Mouse (Mus musculus): ENCODE results near the gene 9930111J21Rik1.
"Not testable (repeated sequence)": the region's sequence is repeated elsewhere in the genome, so short reads cannot be mapped to it uniquely, and the experiment has no call there.

Gene 9930111J21Rik1

GRCm38 (mm10) chr11:48979251-48979650 is at the start of gene 9930111J21Rik1:
Gene 9930111J21Rik1 (minus strand): TSS chr11:48979398.
- not testable (repeated sequence) for DNase-seq

GRCm38 (mm10) chr11:49012074-49012473 is 32.9 kb upstream of the 9930111J21Rik1 start:
- DNase-seq = not testable (repeated sequence)

- not testable (repeated sequence) for DNase-seq
Observed at GRCm38 (mm10) chr11:49006785-49007184, 27.6 kb upstream of the 9930111J21Rik1 start.

GRCm38 (mm10) chr11:49006317-49006716 is 27.1 kb upstream of the 9930111J21Rik1 start:
- DNase-seq = not testable (repeated sequence)

- not testable (repeated sequence) for DNase-seq
Observed at GRCm38 (mm10) chr11:49000411-49000810, 21.2 kb upstream of the 9930111J21Rik1 start.

GRCm38 (mm10) chr11:48994018-48994417 is 14.8 kb upstream of the 9930111J21Rik1 start, which contains the start of gene Tgtp1:
Gene Tgtp1 (minus strand): TSS chr11:48994172.
- DNase-seq = not testable (repeated sequence)

GRCm38 (mm10) chr11:48993296-48993695 is 14.1 kb upstream of the 9930111J21Rik1 start:
- DNase-seq = not testable (repeated sequence)

GRCm38 (mm10) chr11:48991740-48992520 is 12.7 kb upstream of the 9930111J21Rik1 start, which contains the start of gene Gm12185:
Gene Gm12185 (minus strand): TSS chr11:48992226.
- not testable (repeated sequence) for DNase-seq

GRCm38 (mm10) chr11:48989981-48990380 is 10.8 kb upstream of the 9930111J21Rik1 start:
- DNase-seq = not testable (repeated sequence)

GRCm38 (mm10) chr11:48988219-48988618 is 9.0 kb upstream of the 9930111J21Rik1 start:
- DNase-seq = not testable (repeated sequence)

- not testable (repeated sequence) for DNase-seq
Observed at GRCm38 (mm10) chr11:48982848-48983247, 3.6 kb upstream of the 9930111J21Rik1 start.

- DNase-seq = not testable (repeated sequence)
Observed at GRCm38 (mm10) chr11:48980052-48980451, 854 bp upstream of the 9930111J21Rik1 start.

GRCm38 (mm10) chr11:48978240-48978939 is 808 bp downstream of the 9930111J21Rik1 start, which contains the start of gene Olfr56:
Gene Olfr56 (plus strand): TSS chr11:48978889.
- not testable (repeated sequence) for DNase-seq

- DNase-seq = not testable (repeated sequence)
Observed at GRCm38 (mm10) chr11:48974686-48975085, 4.5 kb downstream of the 9930111J21Rik1 start.

- not testable (repeated sequence) for DNase-seq
Observed at GRCm38 (mm10) chr11:48946090-48946489, 33.1 kb downstream of the 9930111J21Rik1 start, which contains the start of gene Psme2b. Gene Psme2b (minus strand): TSS chr11:48946190.

- not testable (repeated sequence) for DNase-seq
Observed at GRCm38 (mm10) chr11:48939286-48939685, 39.9 kb downstream of the 9930111J21Rik1 start.

- DNase-seq = not testable (repeated sequence)
Observed at GRCm38 (mm10) chr11:48935291-48935690, 43.9 kb downstream of the 9930111J21Rik1 start.

GRCm38 (mm10) chr11:48933923-48934322 is 45.3 kb downstream of the 9930111J21Rik1 start:
- DNase-seq = not testable (repeated sequence)

GRCm38 (mm10) chr11:48933422-48933821 is 45.8 kb downstream of the 9930111J21Rik1 start:
- not testable (repeated sequence) for DNase-seq

- DNase-seq = not testable (repeated sequence)
Observed at GRCm38 (mm10) chr11:48928068-48928467, 51.1 kb downstream of the 9930111J21Rik1 start.

- not testable (repeated sequence) for DNase-seq
Observed at GRCm38 (mm10) chr11:48926437-48926836, 52.8 kb downstream of the 9930111J21Rik1 start.

GRCm38 (mm10) chr11:48923818-48924217 is 55.4 kb downstream of the 9930111J21Rik1 start:
- not testable (repeated sequence) for DNase-seq

GRCm38 (mm10) chr11:48918380-48918779 is 60.8 kb downstream of the 9930111J21Rik1 start:
- DNase-seq = no peak

Data from lung, postnatal 4 days (tissue).